Mouse (Mus musculus): Measurements from ENCODE around the gene Atg2a.

DNA sequence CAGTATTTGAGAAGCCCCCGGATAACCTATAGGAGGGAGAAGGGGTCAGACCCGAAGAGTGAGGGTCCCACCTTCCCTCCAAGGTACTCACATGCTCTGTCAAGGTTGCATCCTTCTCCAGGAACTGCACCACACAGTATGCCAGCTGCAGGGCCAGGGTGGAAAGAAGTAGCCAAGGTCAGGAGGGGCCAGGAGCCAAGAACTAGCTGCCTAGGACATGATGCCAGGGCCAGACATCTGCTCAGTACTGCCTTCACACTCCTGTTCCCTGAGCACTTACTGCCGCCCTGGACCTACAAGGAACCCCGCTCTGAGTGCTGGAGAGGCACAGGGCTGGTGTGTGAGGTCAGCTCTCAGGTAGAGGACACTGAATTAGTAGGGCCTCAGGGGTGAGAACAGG lies 11.1 kb upstream of the Atg2a start:
- TF ChIP-seq CTCF (IDR thresholded peaks at IDR 0.05; ENCODE audit: low read depth, low read length) (no peak), POLR2A (IDR thresholded peaks at IDR 0.05; ENCODE audit: extremely low read depth, insufficient read depth, low read length) (no peak)

All from liver, adult 2 months (tissue).